Mouse (Mus musculus) urinary bladder, adult 2 months (tissue): ENCODE results near the gene Senp1. TPM values are rescaled to one million over a fixed set of nuclear protein-coding genes. Genes with fewer than 3 reads are reported as not detected.

Experiments
- DNase-seq: peaks from one replicate; pipeline ENCODE4 v3.0.0; 2022; ENCODE audit warnings: low spot score
- polyA plus RNA-seq: library from polyadenylated mRNA; depleted of rRNA; stranded (reverse); fragments of >200 nt; gene quantifications from 2 replicates; pipeline ENCODE4 v1.2.3, GENCODE M21; 2012; rRNA removed

Gene Senp1
- polyA plus RNA-seq: 18.4 and 20.0 TPM in 2 replicates

- peak; percentile 88 for DNase-seq
Measured at GRCm38 (mm10) chr15:98093121-98094011, at the start of gene Senp1. Gene Senp1 (minus strand): TSS chr15:98093744.

- DNase-seq: no peak
Measured at GRCm38 (mm10) chr15:98142515-98142914, 49.0 kb upstream of the Senp1 start.

GRCm38 (mm10) chr15:98140809-98141208 lies 47.3 kb upstream of the Senp1 start:
- DNase-seq: no peak

DNA sequence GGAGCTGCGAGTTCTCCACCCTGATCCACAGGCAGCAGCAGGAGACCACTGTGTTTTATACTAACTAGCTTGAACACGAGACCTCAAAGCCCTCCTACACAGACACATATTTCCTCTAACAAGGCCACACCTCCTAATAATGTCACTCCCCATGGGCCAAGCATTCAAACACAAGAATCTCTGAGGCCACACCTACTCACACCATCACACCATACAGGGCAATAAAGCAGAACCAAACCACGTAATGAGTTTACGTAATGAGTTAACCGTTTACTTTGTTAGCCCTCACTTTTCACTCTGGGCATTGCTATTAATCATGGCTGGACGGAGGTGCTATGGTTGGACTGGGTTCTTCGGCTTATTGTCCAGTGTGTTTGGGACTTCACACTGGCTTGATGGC lies 46.2 kb upstream of the Senp1 start:
- DNase-seq: no peak

GRCm38 (mm10) chr15:98136871-98137270 lies 43.3 kb upstream of the Senp1 start:
- no peak for DNase-seq

- no peak for DNase-seq
Measured at GRCm38 (mm10) chr15:98135671-98136070, 42.1 kb upstream of the Senp1 start.

DNA sequence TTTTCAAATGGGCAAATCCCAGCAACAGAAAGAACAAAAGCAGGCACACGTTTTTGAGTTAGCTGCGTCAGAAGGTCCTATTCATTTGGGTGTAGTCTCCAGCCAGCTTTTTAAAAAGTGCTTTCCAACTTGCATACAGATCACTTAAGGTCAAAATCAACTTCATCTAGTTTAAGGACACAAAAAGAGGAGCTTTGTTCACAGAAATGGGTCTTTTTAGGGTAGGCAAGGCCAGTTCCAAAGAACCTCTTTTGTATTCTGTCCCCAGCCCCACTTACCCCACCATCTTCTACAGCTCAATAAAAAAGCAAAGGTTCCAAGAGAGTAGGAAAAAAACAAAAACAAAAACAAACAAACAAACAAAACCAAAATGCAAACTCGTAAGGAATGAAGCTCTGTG lies 41.1 kb upstream of the Senp1 start:
- DNase-seq: no peak

- no peak for DNase-seq
Measured at GRCm38 (mm10) chr15:98134034-98134433, 40.5 kb upstream of the Senp1 start.

GRCm38 (mm10) chr15:98133471-98133870 lies 39.9 kb upstream of the Senp1 start:
- DNase-seq: no peak

- no peak for DNase-seq
Measured at GRCm38 (mm10) chr15:98131942-98132655, 38.6 kb upstream of the Senp1 start.

DNA sequence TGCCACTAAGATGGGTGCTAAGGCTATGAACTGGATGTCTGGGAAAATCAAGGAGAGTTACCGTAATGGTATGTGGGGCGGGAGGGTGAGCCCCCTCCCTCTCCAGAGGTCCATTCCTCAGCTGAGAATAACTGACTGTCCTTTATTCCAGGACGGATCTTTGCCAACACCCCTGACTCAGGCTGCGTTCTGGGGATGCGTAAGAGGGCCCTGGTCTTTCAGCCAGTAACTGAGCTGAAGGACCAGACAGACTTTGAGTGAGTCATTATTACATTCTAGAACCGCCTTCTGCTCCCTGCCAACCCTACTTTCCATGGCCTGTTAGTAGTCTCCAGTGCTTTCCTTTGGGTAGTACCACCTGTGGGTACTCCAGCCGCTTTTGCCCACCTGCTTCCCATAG lies 37.9 kb upstream of the Senp1 start:
- no peak for DNase-seq

DNA sequence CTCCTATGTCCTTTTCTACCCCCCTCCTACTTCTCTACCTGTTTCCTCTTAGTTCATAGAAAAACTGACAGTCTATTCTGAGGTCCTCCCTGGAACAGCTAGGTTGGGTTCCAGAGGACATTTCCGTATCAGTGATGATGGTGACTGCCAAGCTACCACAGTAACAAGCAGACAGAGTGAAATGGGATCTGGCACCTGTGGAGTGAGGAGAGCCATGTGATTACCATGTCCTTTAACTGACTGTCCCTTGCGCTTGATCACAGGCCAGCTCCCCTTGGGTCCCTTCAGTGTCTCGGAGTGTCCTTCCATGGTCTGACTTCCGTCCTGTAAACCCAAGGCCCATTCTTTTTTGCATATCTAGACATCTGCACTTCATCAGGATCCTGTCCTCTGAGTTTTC lies 37.5 kb upstream of the Senp1 start:
- no peak for DNase-seq

DNA sequence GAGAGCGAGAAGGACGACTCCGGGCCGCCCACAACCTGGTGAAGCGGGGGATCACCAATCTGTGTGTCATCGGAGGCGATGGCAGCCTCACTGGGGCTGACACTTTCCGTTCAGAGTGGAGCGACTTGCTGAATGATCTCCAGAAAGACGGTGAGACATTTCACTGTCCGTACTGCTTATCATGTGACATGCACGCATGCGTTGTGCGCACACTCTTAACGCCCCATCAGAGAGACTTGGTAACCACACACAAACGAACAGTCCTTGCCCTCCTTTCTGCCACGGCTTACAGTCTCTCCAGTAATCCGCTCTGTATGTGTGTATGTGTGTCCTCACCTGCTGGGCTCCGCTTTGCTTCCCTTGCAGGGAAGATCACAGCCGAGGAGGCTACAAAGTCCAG lies 27.3 kb upstream of the Senp1 start:
- DNase-seq: no peak

DNA sequence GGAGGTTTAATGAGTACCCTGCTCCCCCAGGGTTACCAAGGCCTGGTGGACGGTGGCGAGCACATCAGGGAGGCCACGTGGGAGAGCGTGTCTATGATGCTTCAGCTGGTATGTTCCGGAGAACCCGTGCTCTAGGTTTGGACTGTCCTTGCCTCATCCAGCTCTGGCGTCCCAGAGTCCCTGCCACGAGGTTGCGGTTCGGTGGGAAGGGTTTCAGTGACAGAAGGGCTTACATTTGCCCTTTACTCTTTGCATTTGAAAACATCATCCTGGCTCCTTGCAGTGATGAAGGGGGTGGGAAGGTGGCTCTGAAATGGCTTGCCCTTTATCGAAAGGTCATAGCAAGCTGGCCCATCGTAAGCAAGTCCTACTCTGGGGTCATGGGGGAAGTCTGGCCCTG lies 25.8 kb upstream of the Senp1 start:
- no peak for DNase-seq

DNA sequence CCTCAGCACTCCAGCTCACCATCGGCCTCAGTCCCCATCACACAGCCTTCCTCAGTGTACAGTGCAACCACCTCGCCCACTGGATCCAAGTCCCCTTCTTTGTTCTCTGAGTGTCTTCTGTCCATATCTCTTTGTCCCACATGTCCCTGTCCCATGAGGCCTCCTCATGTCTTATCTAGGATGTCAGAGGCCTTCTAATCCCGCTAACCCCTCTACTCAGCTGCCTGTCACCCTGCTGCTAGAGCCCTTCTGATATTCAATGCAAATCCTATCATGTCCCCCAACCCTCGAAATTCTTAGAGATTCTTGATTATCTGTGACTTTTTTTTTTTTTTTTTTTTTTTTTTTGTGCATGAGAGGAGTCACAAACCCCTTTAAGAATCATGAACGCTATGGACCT lies 22.7 kb upstream of the Senp1 start:
- DNase-seq: no peak

- DNase-seq: no peak
Measured at GRCm38 (mm10) chr15:98115779-98116163, 22.2 kb upstream of the Senp1 start.

- no peak for DNase-seq
Measured at GRCm38 (mm10) chr15:98114852-98115778, 21.6 kb upstream of the Senp1 start.

DNA sequence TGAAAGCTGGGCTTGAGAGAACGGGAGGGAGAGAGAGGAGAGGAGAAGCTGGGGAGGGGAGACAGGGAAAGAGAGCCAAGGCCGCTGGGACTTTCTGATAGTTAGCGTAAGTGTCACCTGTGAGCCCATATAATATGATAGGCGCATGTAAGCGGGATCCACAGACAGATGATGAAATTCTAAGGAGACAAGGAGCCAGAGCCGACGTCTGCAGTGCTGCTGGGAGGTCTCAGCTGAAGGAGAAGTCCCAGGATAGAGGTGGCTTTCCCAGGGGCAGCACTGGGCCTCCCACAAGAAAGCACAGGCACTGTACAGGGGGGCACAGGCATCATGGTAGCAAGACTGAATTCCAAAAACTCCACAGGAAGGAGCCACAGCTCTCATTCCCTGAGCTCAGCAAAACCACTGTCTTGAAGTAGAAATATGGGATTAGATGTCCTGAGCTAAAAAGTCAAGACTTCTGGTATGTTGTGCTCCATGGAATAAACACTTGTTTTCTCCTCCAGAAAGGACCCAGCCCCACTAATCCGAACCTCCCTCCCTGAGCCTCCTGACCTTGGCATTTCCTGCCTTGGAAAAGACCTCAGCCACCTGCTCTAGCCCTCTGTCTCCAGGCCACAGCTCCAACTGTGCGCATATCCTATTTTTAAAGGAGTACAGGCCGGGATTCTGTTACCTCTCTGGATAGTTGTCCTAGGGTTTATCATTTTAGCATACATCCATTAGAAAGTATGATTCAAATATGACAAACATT lies 20.7 kb upstream of the Senp1 start:
- DNase-seq: no peak

DNA sequence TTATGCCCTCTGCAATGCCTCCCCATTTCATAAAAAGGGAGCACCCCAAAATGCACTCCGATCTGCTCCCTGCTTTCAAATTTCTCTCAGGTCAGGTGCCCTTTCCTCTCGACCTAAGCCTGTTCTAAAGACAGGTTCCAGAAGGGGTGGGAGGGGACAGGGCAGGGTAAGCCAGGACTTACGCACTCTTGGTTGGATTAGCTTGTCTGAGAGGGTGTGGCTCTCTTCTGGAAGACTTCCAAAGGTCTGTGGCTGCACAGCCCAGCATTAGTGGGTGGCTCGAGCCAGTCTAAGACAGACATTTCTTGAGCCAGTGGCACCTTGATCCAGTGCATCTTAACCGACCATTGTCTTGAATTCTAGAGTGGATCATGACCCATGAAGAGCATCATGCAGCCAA lies 18.2 kb upstream of the Senp1 start:
- no peak for DNase-seq

DNA sequence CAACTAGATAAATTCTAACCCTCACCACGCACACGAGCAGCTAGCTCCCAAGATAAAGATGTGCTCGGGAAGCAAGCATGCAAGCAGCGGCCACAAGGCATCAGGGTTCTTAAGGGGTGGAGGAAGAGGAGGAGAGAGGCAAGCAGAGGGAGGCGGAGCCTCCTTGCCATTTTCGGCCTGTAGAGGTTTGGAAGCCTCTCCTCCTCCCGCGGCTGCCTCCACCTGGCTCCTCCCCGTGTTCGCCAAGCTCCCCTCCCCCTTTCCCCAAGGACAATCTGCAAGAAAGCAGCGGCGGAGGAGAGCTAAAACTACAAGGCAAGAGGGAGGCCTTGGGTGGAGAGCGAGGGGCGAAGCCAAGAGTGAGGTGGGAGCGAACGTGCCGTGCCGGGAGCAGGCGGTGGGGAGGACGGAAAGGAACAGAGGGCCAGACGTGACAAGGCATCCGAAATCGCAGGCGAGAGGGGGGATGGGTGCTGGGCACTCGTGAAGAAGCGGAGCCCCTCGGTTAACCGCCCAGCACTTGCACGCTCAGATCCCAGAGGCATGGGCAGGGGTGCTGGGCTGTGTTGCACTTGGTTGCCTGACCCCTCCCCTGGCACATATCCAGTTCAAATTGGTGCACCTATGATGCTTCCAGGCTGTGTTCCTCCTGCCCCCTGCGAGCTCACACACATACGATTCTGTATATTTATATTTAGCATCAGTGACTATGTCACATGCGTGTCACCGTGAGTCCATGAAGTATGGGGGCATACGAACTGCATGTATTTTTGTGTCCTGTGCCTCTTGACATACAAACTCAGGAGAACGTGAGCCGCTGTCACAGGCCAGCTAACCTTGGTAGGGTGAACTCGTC lies 15.0 kb upstream of the Senp1 start:
- peak; percentile 67 for DNase-seq
